Mouse (Mus musculus): ENCODE results near the gene Fyn.
A peak's percentile ranks its signal among the peaks of the same experiment; 100 is the strongest.

Fyn gene

DNA sequence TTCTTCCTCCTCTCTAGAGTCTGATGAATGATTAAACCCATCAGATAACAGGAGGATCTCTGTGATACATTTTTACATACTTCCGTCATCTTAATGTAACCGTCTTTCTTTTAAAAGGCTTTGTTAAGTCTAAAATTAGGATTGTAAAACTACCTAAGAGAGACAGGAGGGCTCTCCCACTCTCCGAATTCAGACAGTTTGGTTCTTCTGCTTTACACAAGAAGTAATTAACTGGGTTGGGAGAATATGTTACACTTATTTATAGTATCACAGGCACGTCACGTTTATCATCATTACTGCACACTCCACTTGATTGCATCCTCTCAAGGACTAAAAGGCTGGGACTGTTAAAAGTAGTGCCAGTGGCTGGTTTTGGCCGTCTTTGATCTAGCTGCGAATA, 40.9 kb downstream of the Fyn start:
- ATAC-seq (ENCODE audit: insufficient number of reproducible peaks, low FRiP score, low TSS enrichment): no peak

DNA sequence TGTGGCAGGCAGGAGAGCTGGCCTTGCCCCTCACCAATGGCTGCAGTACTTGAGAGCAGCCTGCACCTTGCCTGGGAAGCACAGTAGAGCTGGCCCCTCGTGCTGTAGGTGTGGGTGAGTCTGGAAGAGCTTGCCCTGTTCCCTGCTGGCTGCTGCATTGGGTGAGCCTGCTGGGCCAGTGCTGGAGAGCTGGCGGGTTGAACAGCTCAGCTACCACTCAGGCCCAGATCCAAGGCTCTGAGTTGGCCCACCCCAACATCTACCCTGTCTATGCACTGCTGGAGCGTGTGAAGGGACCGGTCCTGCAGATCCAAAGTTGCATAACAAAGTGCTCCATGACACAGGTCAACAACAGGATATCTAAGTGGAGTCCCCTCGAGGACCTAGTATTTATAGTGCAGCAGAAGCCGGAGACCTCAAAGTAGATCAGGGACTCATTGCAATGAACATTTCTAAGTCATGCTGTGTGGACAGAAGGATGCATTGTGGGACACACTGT, 41.5 kb downstream of the Fyn start:
- ATAC-seq (ENCODE audit: insufficient number of reproducible peaks, low FRiP score, low TSS enrichment): no peak

DNA sequence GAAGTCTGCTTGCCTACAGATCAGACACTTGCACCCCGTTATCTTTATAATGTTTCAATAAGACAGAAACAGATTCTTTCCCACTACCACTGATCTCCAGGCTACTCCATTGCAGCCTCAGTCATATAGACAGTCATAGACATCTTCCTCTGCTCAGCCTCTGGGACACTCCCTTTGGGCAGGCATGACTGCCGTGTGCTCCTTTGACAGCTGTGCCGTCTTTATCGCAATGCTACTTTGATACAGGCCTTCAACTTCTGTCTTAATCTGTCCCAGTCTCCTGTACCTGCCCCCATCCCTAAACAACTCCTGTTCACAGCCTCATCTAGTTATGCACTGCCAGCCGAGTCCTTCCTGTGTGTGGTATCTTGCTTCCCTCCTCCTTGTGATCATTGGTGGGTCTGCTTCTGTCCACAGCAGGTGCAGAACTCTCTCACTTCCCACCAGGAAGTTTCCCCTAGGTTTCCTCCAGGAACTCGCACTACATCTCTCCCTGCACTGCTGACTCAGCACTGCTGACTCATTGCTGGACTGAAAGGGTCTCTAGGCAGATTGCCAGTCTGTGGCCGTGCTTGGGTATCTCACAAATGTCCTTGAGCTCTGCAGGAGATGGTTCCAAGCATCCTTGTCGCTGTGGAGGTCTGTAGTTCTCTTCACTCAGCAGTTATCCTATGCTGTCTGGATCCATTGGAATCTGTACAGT, 43.4 kb downstream of the Fyn start:
- ATAC-seq (ENCODE audit: insufficient number of reproducible peaks, low FRiP score, low TSS enrichment): no peak

DNA sequence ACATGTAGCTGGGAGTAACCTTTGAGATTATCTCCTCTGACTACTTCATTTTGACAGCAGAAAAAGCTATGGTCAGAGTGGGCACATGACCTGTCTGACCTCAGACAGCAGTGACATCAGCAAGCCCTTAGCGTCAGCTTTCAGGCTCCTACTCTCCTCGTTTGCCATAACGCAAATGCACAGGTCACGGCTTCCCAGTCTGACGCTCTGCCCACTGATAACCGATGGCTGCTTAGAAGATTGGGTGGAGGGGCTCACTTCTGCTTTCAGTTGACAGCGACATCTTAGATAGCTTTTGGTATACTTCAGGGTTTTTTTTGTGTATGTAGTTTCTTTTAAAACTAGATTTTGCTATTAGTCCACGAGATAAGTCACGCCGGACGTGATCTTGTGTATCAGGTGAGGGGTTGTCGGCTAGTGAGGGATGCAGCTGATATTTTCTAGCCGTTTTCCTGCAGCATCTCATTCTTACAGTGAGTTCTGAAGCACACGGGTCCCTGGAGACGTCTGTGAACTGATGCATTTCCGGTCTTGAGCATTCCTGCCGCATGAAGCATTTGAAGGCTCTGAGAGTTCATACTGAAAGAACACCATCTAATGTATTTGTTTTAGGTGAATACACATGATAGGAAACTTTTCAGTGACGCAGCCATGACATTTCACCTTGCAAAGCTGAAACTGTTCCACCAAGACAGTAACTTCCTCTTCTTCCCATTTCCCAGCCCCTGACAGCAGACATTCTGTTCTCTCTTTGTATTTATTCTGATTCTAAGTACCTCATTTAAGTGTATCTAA, 44.4 kb downstream of the Fyn start:
- no peak for ATAC-seq (ENCODE audit: insufficient number of reproducible peaks, low FRiP score, low TSS enrichment)

DNA sequence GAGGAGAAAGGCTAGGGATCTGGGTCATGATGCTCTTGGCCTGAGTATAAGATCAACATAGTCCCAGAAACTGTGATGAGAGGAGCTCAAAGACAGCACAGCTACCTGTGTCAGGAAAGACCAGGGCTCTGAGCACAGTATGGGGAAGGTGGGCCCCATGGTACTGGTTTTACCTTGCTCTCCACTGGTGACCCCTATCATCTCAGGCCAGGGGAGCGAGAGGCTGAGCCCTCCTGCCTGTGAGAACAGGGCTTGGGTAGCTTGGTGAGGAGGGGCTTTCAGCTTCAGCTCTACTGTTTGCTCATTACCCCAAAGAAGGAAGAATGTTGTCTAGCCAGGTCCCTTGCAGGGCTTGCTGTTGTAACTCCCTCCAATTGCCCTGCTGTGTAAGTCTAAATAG, 45.4 kb downstream of the Fyn start:
- ATAC-seq (ENCODE audit: insufficient number of reproducible peaks, low FRiP score, low TSS enrichment): no peak

DNA sequence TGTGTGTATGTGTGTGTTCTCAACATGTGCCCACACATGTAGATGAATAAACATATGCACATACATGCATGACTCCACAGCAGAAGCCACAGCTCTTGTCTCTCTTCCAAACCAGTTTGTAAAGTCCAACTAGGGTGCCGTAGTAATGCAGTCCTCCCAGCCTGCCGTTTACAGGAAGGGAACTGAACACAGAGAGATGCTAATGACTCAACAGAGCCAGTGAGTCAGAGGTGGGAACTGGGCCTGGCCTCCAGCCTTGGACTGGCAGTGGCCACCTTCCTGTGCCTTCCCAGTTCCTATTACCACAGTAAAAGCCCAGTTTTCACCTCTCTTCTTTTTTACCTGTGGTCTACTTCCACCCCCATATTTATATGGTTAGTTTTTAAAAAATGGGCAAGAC, 46.9 kb downstream of the Fyn start:
- ATAC-seq (ENCODE audit: insufficient number of reproducible peaks, low FRiP score, low TSS enrichment): peak; percentile 74

DNA sequence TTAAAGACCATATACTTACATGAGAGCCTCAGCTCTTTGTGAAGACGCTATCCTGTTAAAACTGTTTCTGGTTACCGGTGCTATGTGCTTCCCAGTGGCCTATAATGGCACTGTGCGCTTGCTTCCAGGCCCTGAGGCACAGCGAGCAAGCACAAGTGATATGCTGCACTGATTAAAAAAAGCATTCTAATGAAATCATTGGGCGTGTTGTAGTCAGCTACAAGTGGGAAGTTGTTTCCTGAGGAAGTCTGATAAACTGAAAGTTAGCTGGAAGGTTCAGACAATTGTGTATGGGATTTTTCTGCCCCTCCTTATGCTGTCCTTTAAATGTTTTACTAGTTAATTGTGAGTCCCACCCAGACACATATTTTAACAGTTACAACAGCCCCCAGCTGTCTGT, 49.0 kb downstream of the Fyn start:
- ATAC-seq (ENCODE audit: insufficient number of reproducible peaks, low FRiP score, low TSS enrichment): no peak

DNA sequence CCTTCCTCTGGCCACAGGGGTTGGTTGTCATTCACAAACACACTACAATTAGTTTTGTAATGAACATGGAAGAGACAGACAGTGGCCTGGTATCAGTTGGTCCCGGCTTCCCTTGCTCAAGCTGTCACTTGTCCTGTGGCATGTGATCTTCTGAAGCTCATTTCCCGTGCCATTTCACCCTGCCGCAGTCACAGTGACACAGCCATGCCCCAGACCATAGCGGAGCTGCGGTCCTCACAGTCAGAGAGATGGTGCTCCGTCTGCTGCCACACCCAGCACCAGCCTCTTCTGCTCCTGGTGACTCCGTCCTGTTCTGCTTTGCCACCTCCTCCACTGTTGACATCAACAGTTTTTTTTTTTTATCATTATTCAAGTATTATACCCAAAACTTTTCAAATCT, 49.7 kb downstream of the Fyn start:
- ATAC-seq (ENCODE audit: insufficient number of reproducible peaks, low FRiP score, low TSS enrichment): no peak

DNA sequence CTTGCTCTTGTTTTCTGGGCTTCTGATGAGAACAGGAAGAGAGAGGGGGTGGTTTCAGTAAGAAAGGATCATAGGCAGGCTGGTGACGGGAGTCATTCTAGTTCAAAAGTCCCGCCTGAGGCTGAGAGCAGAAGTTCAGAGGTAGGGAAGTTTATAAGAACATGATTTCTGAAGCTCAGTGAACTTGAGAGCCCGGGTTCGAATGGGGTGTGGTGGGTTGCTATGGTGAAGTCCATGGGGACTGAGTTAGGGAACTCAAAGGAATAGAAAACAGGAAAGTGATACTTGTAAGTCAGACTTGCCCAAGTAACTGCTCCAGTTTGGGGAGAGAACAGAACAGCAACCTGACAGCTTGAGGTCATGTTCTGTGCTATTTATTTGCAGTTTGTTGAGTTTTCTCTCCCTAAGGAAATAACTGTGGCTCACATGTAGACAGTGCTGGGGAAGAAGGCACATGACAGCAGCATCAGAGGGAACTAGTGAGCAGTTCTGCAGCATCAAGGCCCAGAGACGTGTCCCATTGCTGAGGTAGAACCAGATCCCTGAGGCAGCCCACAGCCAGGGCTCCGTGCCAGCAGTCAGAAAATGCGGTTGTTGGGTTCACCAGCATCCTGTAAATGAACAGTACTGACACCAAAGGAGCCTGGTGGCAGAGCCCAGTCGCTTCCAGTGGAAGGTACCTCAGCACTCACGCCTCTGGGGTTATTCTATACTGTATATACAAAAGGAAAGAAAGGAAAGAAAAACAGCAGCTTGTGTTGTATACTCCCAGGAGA, 52.4 kb downstream of the Fyn start:
- 0 out of 2 replicates have a peak, but pooled peaks have one; percentile 39 for ATAC-seq (ENCODE audit: insufficient number of reproducible peaks, low FRiP score, low TSS enrichment)

DNA sequence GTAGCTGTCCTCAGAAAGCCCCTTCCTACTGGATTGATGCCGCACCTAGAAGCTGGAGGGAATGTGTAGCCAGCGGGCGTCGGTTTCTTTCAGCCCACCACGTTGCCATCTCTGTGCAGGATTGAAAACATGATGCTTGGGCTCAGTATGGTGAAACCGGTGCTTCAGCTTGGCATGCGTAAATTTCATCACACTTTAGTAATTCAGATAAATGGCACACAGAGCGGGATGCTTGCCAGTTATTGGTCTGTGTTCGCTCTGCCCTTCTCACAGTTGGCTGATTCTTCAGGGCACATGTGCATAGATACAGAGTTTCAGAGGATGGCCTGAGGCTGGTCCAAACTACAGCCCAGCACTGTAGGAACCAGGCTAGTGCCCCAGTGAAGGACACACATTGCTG, 53.1 kb downstream of the Fyn start:
- ATAC-seq (ENCODE audit: insufficient number of reproducible peaks, low FRiP score, low TSS enrichment): no peak

DNA sequence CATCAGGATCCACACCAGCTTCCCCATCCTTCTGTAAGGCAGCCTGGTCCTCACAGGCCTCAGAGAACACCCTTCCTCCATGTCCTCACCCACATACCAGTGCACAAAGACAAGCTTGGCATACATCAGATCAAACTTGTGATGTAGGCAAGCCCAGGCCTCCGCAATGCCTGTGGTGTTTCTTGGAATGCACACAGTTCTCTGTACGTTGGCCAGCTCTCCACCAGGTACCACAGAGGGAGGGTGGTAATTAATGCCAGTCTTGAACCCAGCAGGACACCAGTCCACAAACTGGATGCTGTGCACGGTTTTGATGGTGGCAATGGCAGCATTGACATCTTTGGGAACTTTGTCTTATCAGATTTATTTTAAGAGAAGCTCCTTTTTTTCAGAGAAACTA, 56.0 kb downstream of the Fyn start:
- ATAC-seq (ENCODE audit: insufficient number of reproducible peaks, low FRiP score, low TSS enrichment): no peak

DNA sequence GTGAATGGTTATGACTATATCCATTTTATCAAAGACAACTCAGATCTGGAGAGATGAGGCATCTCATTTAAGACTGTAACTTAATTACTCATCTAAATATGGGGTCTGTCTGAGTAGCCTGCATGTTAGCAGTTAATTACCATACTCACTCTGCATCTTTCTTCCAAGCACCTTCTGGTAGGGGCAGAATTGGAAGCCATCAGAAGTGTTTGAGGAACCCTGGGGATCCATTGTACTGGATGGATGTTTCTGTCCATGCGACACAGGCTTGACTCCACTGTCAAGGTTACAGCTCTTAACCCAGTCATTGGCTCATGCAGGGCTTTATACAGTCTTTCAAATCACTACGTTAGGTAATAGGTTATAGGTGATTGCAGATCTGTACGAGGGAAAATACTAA, 57.4 kb downstream of the Fyn start:
- ATAC-seq (ENCODE audit: insufficient number of reproducible peaks, low FRiP score, low TSS enrichment): no peak

DNA sequence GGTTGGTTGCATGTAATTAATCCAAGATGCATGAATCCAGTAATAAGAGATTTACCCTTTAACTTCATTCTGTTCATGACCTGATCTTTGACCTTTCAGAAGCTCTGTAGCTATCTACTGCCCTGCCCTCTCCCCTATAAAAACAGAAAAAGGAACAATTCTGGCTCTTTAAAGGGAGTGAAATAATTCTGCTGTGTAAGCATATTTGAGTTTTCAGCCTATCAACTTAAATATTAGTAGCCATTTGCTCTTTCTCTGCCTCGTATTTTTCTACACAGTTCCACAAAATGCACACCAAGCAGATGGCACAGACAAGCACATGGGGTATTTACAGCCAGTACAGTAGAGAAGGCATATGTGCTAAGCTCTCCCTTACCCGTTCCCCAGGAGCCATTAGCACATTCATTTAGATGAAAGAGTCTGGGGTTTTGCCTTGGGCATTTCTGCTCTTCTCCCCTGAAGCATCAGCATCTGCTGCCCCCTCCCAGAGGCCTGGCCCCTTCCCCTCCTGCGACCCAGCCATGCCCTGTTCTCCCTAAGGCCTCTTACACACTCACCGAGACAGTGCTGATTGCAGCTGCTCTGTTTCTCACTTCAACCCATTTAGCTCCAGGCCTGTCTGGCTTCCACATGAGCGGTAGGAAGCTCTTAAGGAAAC, 58.3 kb downstream of the Fyn start:
- ATAC-seq (ENCODE audit: insufficient number of reproducible peaks, low FRiP score, low TSS enrichment): peak; percentile 53; the same call in 1 of the 2 replicates

DNA sequence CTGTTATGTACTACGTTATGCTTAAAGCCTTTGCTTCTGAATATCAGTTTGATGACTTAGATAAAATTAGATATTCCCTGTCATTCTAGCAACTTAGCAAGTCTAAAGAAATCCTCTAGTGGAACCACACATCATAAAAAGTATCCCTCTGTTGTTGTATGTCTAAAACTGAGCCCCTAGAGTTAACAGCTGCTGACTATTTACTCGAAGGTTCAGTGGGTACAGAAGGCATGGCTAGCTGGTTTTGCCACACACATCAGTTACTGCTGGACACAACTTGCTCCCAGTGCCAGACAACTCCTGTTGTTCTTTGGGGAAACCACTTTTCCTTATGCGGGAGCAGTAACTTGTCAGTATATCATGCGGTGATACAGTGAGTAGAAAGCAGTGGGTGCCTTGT, 61.0 kb downstream of the Fyn start:
- ATAC-seq (ENCODE audit: insufficient number of reproducible peaks, low FRiP score, low TSS enrichment): no peak

DNA sequence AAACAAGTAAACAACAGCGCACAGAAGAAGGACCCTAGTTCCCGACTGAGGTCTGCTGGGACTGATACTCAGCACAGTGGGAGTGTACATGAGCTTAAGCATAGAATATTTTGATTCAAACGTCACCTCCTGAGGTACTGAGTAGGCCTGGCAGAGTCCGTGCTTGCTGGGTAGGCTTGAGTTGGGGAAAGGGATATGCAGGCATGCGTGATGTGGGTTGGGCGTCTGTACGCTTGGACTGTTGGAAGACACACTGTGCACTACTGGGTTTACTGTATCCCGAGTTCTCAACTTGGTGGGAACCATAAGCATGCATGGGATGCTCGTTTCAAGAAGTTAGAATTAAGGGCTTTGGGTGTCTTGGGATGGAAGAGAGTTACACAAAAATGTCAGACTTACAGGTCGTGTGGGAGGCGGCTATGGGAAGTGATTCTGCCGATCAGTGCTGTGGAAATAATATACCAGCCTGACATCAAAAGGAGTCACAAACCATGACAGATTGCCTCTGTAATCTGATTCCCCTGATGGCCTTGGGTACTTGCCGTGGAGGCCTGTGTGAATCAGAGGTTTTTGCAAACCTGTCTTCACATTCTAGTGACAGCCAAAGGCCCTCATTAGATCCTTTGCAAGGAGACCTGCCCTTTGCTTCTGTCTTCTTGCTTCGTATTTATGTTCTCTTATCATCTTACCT, 61.6 kb downstream of the Fyn start:
- ATAC-seq (ENCODE audit: insufficient number of reproducible peaks, low FRiP score, low TSS enrichment): no peak

DNA sequence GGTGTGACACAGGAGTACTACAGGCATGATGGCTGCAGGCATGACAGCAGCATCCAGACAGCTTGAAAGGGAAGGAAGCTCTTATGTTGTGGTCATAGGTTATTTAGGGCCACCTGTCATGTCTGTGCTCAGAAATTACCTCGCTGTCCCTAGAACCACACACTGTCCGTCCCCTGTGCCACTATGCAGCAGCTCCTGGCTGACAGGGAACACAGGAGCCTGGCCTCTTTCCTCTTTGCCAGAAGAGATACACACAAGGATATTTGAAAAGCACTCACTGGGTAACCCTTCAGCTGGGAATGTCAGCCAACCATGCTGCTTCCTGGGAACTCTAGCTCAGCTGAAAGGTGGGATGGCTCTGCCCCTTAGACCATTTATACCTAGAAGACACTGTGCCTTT, 62.6 kb downstream of the Fyn start:
- no peak for ATAC-seq (ENCODE audit: insufficient number of reproducible peaks, low FRiP score, low TSS enrichment)

DNA sequence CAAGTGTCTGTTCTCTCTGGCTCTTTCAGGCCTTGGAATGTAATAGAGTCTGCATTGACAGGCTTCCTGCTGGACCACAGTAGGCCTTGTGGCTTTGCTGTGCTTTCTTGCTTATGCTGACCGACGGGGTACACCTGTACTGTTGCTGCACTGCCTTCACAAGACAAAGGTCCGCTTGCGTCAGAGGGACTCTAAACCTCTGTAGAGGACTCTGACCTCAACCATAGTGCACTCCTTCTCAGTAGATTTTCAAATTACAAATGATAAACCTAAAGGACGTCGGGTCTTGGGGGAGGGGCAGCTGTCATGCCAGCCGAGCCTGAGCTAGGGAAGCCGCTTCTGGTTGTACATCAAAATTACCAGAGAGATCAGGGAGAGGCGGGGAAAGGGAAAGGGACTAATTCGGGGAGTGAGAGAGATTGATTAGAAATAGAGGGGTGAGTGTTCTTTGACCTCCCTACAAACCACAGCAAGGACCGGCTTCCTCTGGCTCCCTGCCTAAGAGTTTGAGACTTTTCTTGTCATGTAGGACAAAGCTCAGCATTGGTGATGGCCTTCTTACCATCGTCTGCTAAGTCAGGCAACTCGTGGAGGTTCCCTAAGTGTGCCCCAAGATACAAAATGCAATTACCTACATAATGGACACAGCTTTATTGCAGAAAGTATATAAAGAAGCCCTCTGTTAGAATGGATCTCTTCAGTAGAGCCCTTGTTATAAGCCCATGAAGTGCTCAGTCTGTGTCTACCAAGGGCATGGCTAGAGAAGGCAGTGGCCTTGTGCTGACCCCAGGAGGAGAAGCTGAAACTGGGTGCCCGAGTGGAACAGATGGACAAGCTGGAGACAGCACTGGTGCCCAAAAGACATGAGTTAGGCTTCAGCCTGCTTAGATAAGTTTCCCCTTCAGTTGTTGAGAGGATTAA, 64.3 kb downstream of the Fyn start:
- ATAC-seq (ENCODE audit: insufficient number of reproducible peaks, low FRiP score, low TSS enrichment): no peak

DNA sequence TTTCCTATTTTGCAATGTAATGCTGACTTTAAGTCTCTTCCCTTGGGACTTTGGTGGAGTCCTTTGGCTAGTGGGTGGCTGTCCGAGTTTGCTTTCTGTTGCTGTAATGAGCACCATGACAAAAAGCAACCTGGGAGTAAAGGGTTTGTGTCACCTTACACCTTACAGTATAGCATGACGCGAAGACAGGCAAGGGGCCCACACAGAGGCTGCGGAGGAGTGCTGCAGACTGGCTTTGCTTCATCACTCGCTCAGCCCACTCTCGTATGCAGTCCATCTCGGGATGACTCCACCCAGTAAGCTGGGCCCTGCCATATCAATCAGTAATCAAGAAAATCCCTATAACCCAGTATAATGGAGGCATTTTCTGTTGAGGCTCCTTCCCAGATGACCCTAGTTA, 65.2 kb downstream of the Fyn start:
- no peak for ATAC-seq (ENCODE audit: insufficient number of reproducible peaks, low FRiP score, low TSS enrichment)
